Mouse (Mus musculus) heart, embryonic 16.5 days (tissue): ENCODE data around the gene Il4i1. TPM values are rescaled to one million over a fixed set of nuclear protein-coding genes. Genes with fewer than 3 reads are reported as not detected.

Experiments used
- ATAC-seq: fragments of 200-750 bp; cut with Nextera tagmentation; replicated peaks from 2 replicates; pipeline ENCODE4 v1.8.0; 2017; ENCODE audit warnings: moderate number of reproducible peaks; ENCODE audit not compliant: insufficient read depth, low FRiP score; ENCODE audit errors: extremely low read depth
- H3K27ac ChIP-seq: fragments of 300-500 bp; sonication (generic); 2 replicates; pipeline ENCODE4 v1.5.1; 2014; ENCODE audit warnings: mild to moderate bottlenecking, low read length, control low read depth, moderate library complexity
- H3K27me3 ChIP-seq: fragments of 300-500 bp; sonication (generic); 2 replicates; pipeline ENCODE4 v1.6.1; 2014; ENCODE audit warnings: low read length, mixed read lengths; ENCODE audit not compliant: control insufficient read depth, insufficient read depth
- H3K36me3 ChIP-seq: fragments of 300-500 bp; sonication (generic); 2 replicates; pipeline ENCODE4 v1.6.1; 2014; ENCODE audit not compliant: control insufficient read depth, insufficient read depth
- H3K4me1 ChIP-seq: fragments of 300-500 bp; sonication (generic); 2 replicates; pipeline ENCODE4 v1.6.1; 2014; ENCODE audit warnings: low read length, mixed read lengths; ENCODE audit not compliant: control insufficient read depth, insufficient read depth
- H3K4me2 ChIP-seq: fragments of 300-500 bp; sonication (generic); 2 replicates; pipeline ENCODE4 v1.6.1; 2014; ENCODE audit warnings: low read depth, mild to moderate bottlenecking, control low read depth, low read length
- H3K4me3 ChIP-seq: fragments of 300-500 bp; sonication (generic); 2 replicates; pipeline ENCODE4 v1.5.1; 2014; ENCODE audit warnings: mild to moderate bottlenecking, control low read depth, low read length
- H3K9ac ChIP-seq: fragments of 300-500 bp; sonication (generic); 2 replicates; pipeline ENCODE4 v1.6.1; 2014; ENCODE audit warnings: low read length, control low read depth
- H3K9me3 ChIP-seq: fragments of 300-500 bp; sonication (generic); replicated peaks from 2 replicates; pipeline ENCODE4 v1.6.1; 2016; ENCODE audit warnings: low read length; ENCODE audit not compliant: control insufficient read depth
- WGBS: fragments of 180-500 bp; shearing (Covaris S2); extraction: QIAGEN DNeasy Blood & Tissue Kit; methylation state at CpG from one replicate; pipeline ENCODE4 v1.1.7; 2014; 5-methylcytosine and 5-hydroxymethylcytosine counted together
- polyA plus RNA-seq: library from polyadenylated mRNA; unstranded; fragments of >200 nt; fragmentation: Nextera tagmentation; extraction: Ambion mirVana; gene quantifications from 2 replicates; pipeline ENCODE4 v1.2.1, GENCODE M21; 2015

Il4i1 gene
- polyA plus RNA-seq, 1 experiment from 2014 or later, result 4.6 TPM

DNA sequence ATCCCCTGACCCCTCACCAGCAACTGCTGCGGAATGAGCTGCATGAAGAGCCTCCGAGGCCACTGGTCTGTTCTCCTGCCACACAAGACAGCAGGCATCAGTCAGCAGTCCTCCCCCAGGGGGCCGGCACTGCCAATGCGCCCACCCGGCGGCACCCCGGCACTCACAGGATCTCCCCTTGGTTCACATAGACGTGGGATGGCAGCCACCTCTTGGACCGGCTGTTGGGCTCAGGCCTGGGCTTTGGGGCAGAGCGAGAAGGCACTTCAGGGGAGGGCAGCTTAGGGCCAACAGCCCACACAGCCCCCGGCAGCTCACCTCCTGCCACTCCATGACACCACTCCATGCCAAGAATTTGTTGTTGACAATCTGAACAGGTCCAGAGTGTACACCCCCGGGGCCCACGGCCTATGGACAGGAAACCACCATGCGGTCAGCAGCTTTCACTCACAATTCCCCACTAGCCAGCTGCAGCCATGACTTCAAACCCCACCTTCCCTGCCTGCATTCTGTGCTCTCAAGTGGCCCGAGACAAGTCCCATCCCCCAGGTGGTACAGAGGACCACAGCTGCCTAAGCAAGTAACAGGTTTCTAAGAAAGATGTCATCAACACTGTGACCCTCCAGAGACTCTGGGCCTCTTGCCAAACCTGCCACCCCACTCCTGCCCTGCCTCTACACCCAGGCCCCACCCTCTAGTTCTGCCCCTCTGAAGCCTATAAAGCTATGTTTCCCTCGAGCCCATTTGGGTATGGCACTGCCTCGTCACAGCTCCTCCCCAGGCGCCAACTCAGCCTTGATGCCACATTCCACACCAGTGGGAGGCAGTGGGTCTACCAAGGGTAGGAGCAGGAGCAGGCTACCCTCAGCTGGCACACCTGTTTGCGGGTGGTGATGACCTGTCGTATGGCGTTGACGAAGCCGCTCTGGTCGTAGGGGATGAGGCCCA lies 48.7 kb downstream of the Il4i1 start:
- peak overlapping the region; percentile 39 for H3K9ac ChIP-seq

DNA sequence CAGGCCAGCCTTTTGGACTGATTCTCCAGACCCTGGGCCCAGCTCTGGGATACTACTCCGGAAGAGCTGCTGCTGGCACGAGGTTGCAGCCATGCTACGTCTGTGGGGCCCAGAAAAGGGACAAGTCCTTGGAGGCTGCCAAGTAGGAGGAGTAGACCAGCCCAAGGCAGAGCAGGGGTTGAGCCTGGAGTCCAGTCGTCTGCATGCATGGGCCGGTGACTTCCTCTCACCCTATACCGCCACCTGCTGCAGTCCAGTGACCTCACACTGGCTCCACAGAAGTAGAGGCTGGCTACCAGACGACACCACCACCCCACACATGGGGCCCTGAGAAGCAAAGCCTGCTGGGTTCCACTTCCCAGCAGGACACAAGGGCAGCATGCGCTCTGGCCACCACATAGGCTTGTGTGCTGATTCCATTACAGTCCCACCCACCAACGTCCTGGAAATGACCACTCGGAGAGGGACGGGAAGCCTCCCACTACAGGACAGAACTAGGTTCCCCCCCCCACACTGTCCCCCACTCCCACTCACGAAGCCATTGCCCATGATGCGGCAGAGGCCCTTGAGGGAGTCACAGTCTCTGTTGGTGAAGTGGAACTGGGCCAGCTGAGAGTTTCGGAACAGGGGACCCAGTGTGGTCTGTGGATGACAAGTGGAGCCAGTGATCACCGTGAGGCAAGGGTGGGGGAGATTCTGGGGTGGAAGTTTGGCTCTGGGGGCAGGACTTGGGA lies 50.3 kb downstream of the Il4i1 start:
- no peaks in the 10 kb centered on the region for H3K9me3 ChIP-seq
- peak overlapping the region; percentile 90 for H3K4me2 ChIP-seq
- peaks cover 51% of the 10 kb centered on the region for H3K4me1 ChIP-seq
- peak; percentile 8 for ATAC-seq
- WGBS, result 38% methylated on average over 15 of the region's 15 CpGs
- H3K27me3 ChIP-seq, result no peaks in the 10 kb centered on the region
- peak overlapping the region; percentile 100 for H3K27ac ChIP-seq
- H3K4me3 ChIP-seq, result peak overlapping the region; percentile 94
- H3K36me3 ChIP-seq, result peaks cover 26% of the 10 kb centered on the region
- H3K9ac ChIP-seq, result peak overlapping the region; percentile 60

More for the DNA sequence above, 48.7 kb downstream of the Il4i1 start:
- peak overlapping the region; percentile 100 for H3K27ac ChIP-seq
- peak overlapping the region; percentile 20 for H3K4me2 ChIP-seq
- no peak overlapping the region for H3K4me3 ChIP-seq
- peaks cover 46% of the 10 kb centered on the region for H3K4me1 ChIP-seq
- 61% methylated on average over 24 of the region's 24 CpGs for WGBS
- H3K36me3 ChIP-seq, result peaks cover 26% of the 10 kb centered on the region
- no peak for ATAC-seq
- H3K9me3 ChIP-seq, result no peaks in the 10 kb centered on the region
- no peaks in the 10 kb centered on the region for H3K27me3 ChIP-seq

DNA sequence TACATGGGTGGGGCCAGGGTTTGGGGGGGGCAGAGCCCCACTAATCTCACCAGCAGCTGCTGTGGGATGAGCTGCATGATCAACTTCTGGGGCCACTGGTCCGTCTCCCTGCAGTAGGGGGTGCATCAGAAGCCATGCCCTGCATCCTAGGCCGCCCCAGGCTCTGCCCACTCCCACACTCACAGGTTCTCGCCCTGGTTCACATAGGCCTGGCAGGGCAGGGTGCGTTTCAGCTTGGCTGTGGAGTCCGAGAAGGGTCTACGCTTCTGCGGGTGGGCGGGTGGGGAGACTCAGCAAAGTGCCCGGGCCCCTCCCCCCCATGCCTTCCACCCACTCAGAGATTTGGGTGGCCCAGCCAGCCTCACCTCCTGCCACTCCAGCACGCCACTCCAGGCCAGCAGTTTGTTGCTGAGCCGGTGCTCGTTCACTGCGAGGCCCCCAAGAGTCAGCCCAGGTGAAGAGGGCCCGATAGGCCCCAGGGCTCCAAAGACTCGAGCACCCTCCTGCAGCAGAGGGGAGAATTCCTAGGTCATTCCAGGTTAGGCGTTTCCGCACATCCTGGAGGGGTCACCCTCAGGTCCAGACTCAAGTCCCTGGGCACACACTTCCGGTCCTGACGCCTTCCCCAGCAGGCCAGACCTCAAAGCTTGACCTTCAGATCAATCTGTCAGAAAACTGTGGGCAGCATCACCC lies 51.0 kb downstream of the Il4i1 start:
- Histone ChIP-seq H3K4me1 (peaks cover 51% of the 10 kb centered on the region), H3K27me3 (no peaks in the 10 kb centered on the region), H3K36me3 (peaks cover 24% of the 10 kb centered on the region), H3K9me3 (no peaks in the 10 kb centered on the region), H3K9ac (peak overlapping the region; percentile 100), H3K4me3 (peak overlapping the region; percentile 94), H3K4me2 (peak overlapping the region; percentile 90), H3K27ac (peak overlapping the region; percentile 100)
- no peak for ATAC-seq
- 54% methylated on average over 19 of the region's 19 CpGs for WGBS

DNA sequence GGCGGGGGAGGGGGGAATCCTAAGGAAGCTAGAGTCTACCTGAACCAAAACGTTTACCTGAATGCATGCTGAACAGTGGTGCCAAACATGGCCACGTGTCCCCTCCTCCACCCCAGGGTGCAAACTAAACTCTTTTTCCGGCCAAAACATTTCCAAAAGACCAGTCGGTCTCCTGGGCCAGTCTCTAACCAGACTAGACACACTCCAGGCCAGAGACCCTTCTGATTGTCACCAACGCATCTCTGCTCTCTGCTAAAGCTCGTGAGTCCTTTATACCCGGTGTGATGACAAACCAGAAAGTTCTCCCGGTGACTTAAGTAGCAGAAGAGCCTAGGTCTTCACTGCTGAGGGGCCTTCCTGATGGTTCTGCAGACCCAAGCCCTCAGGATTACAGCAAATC lies 51.6 kb downstream of the Il4i1 start:
- Histone ChIP-seq H3K9ac (peak overlapping the region; percentile 100), H3K27ac (peak overlapping the region; percentile 100), H3K4me1 (peaks cover 51% of the 10 kb centered on the region), H3K36me3 (peaks cover 18% of the 10 kb centered on the region), H3K4me3 (peak overlapping the region; percentile 94), H3K27me3 (no peaks in the 10 kb centered on the region), H3K4me2 (peak overlapping the region; percentile 90), H3K9me3 (no peaks in the 10 kb centered on the region)
- WGBS, result 43% methylated on average over 9 of the region's 9 CpGs
- no peak for ATAC-seq

DNA sequence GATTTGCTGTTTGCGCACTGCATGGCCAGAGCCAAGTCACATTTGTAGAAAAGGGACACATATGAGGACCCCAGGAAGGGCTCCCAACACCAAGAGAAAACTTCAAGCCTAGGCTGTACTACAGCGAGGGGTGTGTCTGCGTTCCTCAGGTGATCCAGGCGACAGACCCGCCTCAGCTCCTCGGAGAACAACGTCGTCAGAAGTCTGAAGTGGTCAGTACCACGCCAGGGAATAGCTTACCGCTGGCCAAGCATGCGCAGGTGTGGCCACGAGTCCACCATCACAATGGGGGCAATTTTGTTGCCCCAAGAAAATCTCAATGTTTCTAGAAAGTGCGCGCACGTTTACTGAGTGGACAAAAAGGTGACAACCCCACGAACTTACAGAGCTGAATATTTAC lies 52.3 kb downstream of the Il4i1 start:
- Histone ChIP-seq H3K9me3 (no peaks in the 10 kb centered on the region), H3K36me3 (peaks cover 12% of the 10 kb centered on the region), H3K4me2 (peak overlapping the region; percentile 90), H3K27ac (peak overlapping the region; percentile 100), H3K9ac (peak overlapping the region; percentile 100), H3K27me3 (no peaks in the 10 kb centered on the region), H3K4me1 (peaks cover 56% of the 10 kb centered on the region), H3K4me3 (peak overlapping the region; percentile 94)
- no peak for ATAC-seq
- 6% methylated on average over 16 of the region's 16 CpGs for WGBS

DNA sequence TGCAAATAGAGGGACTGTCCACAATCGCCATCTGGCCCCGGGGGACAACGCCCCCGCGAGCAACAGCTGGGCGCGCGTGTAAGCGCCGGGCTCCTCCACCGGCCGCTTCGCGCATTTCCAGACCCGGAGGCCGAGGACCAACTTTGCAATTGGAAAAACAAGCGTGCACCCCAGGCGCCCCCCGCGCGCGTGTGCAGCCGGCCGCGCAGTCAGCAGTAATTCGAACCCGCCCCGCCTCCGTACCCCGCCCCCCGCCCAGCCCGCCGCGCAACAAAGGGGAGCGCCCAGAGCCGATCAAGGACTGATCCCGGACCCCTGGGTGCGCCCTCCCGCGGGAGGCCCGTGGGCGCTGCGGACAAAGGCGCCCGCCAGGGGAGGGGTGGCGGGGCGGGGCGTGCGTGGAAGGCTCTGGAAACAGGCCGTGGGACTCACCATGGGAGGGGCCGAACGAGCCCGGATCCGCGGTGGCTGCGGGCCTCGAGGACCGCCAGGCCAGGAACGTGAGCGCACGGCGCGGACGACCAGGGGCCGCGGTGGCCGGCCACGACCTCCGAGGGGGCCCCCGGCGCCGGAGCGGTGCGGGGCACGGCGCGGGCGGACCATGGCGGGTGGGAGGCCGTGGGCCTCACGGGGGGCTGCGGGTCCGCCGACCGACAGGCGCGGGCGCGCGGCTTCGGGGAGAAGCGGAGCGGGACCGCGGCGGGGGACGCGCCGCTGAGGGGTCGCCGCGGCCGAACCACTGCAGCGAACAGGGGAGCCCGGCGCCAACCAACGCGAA lies 52.9 kb downstream of the Il4i1 start:
- H3K4me3 ChIP-seq, result peak overlapping the region; percentile 94
- H3K27me3 ChIP-seq, result no peaks in the 10 kb centered on the region
- H3K4me2 ChIP-seq, result peak overlapping the region; percentile 90
- H3K9ac ChIP-seq, result peak overlapping the region; percentile 100
- H3K27ac ChIP-seq, result peak overlapping the region; percentile 100
- peak; percentile 52 for ATAC-seq
- under 1% methylated on average over 105 of the region's 108 CpGs for WGBS
- peaks cover 55% of the 10 kb centered on the region for H3K4me1 ChIP-seq
- H3K36me3 ChIP-seq, result peaks cover 7% of the 10 kb centered on the region
- H3K9me3 ChIP-seq, result no peaks in the 10 kb centered on the region

DNA sequence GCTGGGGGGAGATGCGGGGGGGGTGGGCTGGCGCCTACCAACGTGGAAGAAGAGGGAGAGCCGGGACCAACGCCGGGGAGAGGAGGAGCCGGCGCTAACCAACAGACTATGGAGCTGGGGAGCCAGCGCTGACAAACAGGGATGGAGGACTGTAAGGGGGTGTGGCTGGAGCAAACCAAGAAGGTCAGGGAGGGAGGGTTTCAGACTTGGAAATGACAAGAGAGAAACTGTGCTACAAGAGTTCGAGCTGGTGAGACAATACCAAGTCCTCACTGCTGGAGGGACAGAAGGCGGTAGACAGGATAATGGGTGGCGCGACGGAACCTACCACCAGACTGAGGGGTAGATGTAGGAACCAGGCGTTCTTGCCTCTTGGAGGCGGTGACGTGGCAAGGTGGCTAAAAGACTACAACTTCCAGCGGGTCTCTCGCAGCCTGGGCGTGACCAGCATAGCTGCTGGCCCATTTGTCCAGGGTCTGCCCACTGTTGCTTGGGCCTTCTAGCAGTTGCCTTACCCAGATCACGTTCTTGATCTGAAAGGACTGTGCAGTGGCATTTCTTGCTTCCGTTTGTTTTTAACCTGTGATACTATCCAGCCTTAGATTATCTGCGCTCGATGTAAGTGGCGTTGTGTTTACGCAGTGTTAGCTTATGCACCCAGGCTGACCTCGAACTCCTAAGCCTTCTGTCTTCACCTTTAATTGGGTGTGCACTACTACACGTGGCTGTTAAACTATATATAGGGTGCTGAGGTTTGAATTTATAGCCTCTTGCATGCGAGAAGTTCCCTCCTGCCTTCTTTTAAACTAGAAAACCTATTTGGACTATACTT lies 53.7 kb downstream of the Il4i1 start, which contains the start of gene Ptov1:
Ptov1 (minus strand) TSS at position 92 of the 832 bp plus-strand sequence.
- Histone ChIP-seq H3K27ac (peak within 1 kb of the TSS; percentile 100), H3K4me2 (peak within 1 kb of the TSS; percentile 90), H3K27me3 (no peaks in the 10 kb centered on the region), H3K36me3 (no peaks in the 10 kb centered on the region), H3K4me3 (peak within 1 kb of the TSS; percentile 94), H3K4me1 (peaks cover 47% of the 10 kb centered on the region), H3K9ac (peak within 1 kb of the TSS; percentile 100), H3K9me3 (no peaks in the 10 kb centered on the region)
- 4% methylated on average over 29 of the region's 29 CpGs for WGBS
- ATAC-seq, result peak; percentile 90
